In genomic region chr10:95590196-95590595, GRCm38 (mm10) we compare ENCODE assay signal across 27 mouse cellular contexts. TPM values are rescaled to one million over a fixed set of nuclear protein-coding genes. Genes with fewer than 3 reads are reported as not detected.
A peak's percentile ranks its signal among the peaks of the same experiment; 100 is the strongest.
DNase-seq lines count a peak whose midpoint lies in the region; ATAC-seq lines count a peak whose summit lies in the region.
"Had no signal": no experiment of that assay in that cellular context is flagged by ENCODE, and none has a peak within 500 bp of the region (broad histone marks: within the 10 kb centered on the region; RNA-seq: fewer than 3 reads in every experiment).

No protein-coding gene starts in this region.

- WGBS in intestine, embryonic 15.5 days, result 64% methylated on average over 6 of the region's 6 CpGs
- 28% methylated on average over 6 of the region's 6 CpGs for WGBS in large intestine, adult 2 months
- 87% methylated on average over 6 of the region's 6 CpGs for WGBS in hindbrain, embryonic 14.5 days
- WGBS in midbrain, embryonic 14.5 days, result 93% methylated on average over 6 of the region's 6 CpGs

- H3K27ac ChIP-seq in intestine, embryonic 15.5 days, result no peak overlapping the region
- no peak overlapping the region for H3K27ac ChIP-seq in hindbrain, embryonic 14.5 days
- no peak overlapping the region for H3K27ac ChIP-seq in midbrain, embryonic 14.5 days (replicated peaks; ENCODE audit: low read depth, low read length)
- H3K27ac ChIP-seq: embryonic facial prominence, embryonic 12.5 days; embryonic facial prominence, embryonic 15.5 days; gastrocnemius, adult 2 months; heart, adult 2 months; heart, embryonic 10.5 days; heart, embryonic 13.5 days; hindbrain, embryonic 12.5 days had no signal

- ATAC-seq in intestine, embryonic 15.5 days, result peak; percentile 83
- ATAC-seq in hindbrain, embryonic 14.5 days (ENCODE audit: low FRiP score), result no peak
- no peak for ATAC-seq in midbrain, embryonic 14.5 days (ENCODE audit: low FRiP score, low TSS enrichment)
- ATAC-seq: forebrain, embryonic 14.5 days; forebrain, postnatal 0 days; hindbrain, embryonic 16.5 days; Patski had no signal

- no peak overlapping the region for H3K9ac ChIP-seq in intestine, embryonic 15.5 days
- no peak overlapping the region for H3K9ac ChIP-seq in hindbrain, embryonic 14.5 days
- H3K9ac ChIP-seq in midbrain, embryonic 14.5 days (replicated peaks; ENCODE audit: low read length), result no peak overlapping the region
- H3K9ac ChIP-seq: embryonic facial prominence, embryonic 12.5 days; embryonic facial prominence, embryonic 15.5 days; forebrain, postnatal 0 days; heart, embryonic 13.5 days; hindbrain, embryonic 12.5 days had no signal

- no peaks in the 10 kb centered on the region for H3K36me3 ChIP-seq in intestine, embryonic 15.5 days
- H3K36me3 ChIP-seq in hindbrain, embryonic 14.5 days (replicated peaks; ENCODE audit: control insufficient read depth, insufficient read depth), result no peaks in the 10 kb centered on the region
- no peaks in the 10 kb centered on the region for H3K36me3 ChIP-seq in midbrain, embryonic 14.5 days (ENCODE audit: control insufficient read depth, insufficient read depth, low read length)
- H3K36me3 ChIP-seq: embryonic facial prominence, embryonic 12.5 days; embryonic facial prominence, embryonic 15.5 days; G1E; heart, embryonic 10.5 days; heart, embryonic 13.5 days; hindbrain, embryonic 12.5 days had no signal

- DNase-seq in 416B (ENCODE audit: low read depth), result peak; percentile 25
- DNase-seq in large intestine, adult 2 months (ENCODE audit: low read depth, low spot score), result peak; percentile 42
- DNase-seq in hindbrain, embryonic 14.5 days (ENCODE audit: low spot score), result no peak
- no peak for DNase-seq in heart, postnatal 10 days
- no peak for DNase-seq in midbrain, embryonic 14.5 days
- DNase-seq: adrenal gland, postnatal 10 days; B cell, adult 2 months; cerebellum, adult 11 months; cerebellum, adult 2 months; cerebellum, adult 9-11 months; cerebellum, postnatal 36 days; forebrain, postnatal 0 days; gastrocnemius, adult 2 months; gastrocnemius, postnatal 14 days; heart, adult 2 months; kidney, adult 11 months had no signal

- no peaks in the 10 kb centered on the region for H3K9me3 ChIP-seq in intestine, embryonic 15.5 days
- peaks cover 6% of the 10 kb centered on the region; the same call in 1 of the 2 replicates for H3K9me3 ChIP-seq in hindbrain, embryonic 14.5 days (ENCODE audit: control insufficient read depth, low read length)
- H3K9me3 ChIP-seq in midbrain, embryonic 14.5 days (ENCODE audit: control insufficient read depth, low read length), result peaks cover 6% of the 10 kb centered on the region; the same call in 1 of the 2 replicates
- H3K9me3 ChIP-seq: embryonic facial prominence, embryonic 12.5 days; embryonic facial prominence, embryonic 15.5 days; G1E; heart, embryonic 10.5 days; hindbrain, embryonic 12.5 days had no signal

- H3K27me3 ChIP-seq in intestine, embryonic 15.5 days (replicated peaks), result no peaks in the 10 kb centered on the region
- H3K27me3 ChIP-seq in hindbrain, embryonic 14.5 days (ENCODE audit: control insufficient read depth, insufficient read depth, low read length), result 0 out of 2 replicates have a peak, but pooled peaks cover 2% of the 10 kb centered on the region
- no peaks in the 10 kb centered on the region for H3K27me3 ChIP-seq in midbrain, embryonic 14.5 days (ENCODE audit: control insufficient read depth, insufficient read depth, low read length)
- H3K27me3 ChIP-seq: CH12.LX; embryonic facial prominence, embryonic 12.5 days; embryonic facial prominence, embryonic 15.5 days; heart, embryonic 13.5 days; Patski had no signal

- intact Hi-C loops in heart, postnatal 10 days (cut with DNase I), result no loop called here

- no peak overlapping the region for H3K4me2 ChIP-seq in intestine, embryonic 15.5 days (replicated peaks)
- no peak overlapping the region for H3K4me2 ChIP-seq in hindbrain, embryonic 14.5 days (replicated peaks)
- H3K4me2 ChIP-seq in midbrain, embryonic 14.5 days (ENCODE audit: low read length), result no peak overlapping the region
- H3K4me2 ChIP-seq: embryonic facial prominence, embryonic 12.5 days; embryonic facial prominence, embryonic 15.5 days; heart, embryonic 13.5 days; hindbrain, embryonic 12.5 days had no signal

- no peaks in the 10 kb centered on the region for H3K4me1 ChIP-seq in intestine, embryonic 15.5 days (replicated peaks)
- H3K4me1 ChIP-seq in hindbrain, embryonic 14.5 days (replicated peaks; ENCODE audit: control insufficient read depth, insufficient read depth, low read length), result no peaks in the 10 kb centered on the region
- H3K4me1 ChIP-seq in midbrain, embryonic 14.5 days (ENCODE audit: control insufficient read depth, insufficient read depth, low read length), result no peaks in the 10 kb centered on the region
- H3K4me1 ChIP-seq: embryonic facial prominence, embryonic 12.5 days; embryonic facial prominence, embryonic 15.5 days; hindbrain, embryonic 12.5 days had no signal

- no peak overlapping the region for H3K4me3 ChIP-seq in intestine, embryonic 15.5 days (replicated peaks)
- H3K4me3 ChIP-seq in hindbrain, embryonic 14.5 days (replicated peaks; ENCODE audit: low read length), result no peak overlapping the region
- H3K4me3 ChIP-seq in midbrain, embryonic 14.5 days (replicated peaks; ENCODE audit: low read depth, low read length), result no peak overlapping the region
- H3K4me3 ChIP-seq: embryonic facial prominence, embryonic 12.5 days; embryonic facial prominence, embryonic 15.5 days; gastrocnemius, adult 2 months; heart, adult 2 months; heart, embryonic 10.5 days; heart, embryonic 13.5 days; hindbrain, embryonic 12.5 days had no signal

RNA-seq across cellular contexts. Expression of gene Nudt4, which starts 26.2 kb away (rescaled TPM):
- 59.6 and 62.7 TPM in 2 replicates for polyA plus RNA-seq in intestine, embryonic 15.5 days (2015; fragmentation: Nextera tagmentation; extraction: Ambion mirVana)
- polyA plus RNA-seq in large intestine, adult 2 months (2012; rRNA removed), result 43.5 and 48.1 TPM in 2 replicates
- polyA plus RNA-seq in hindbrain, embryonic 14.5 days (2014; fragmentation: Nextera tagmentation; extraction: Ambion mirVana), result 98.9 and 102 TPM in 2 replicates
- total RNA-seq in heart, postnatal 10 days (2021), result 100 to 1,000 TPM; 215 to 280 TPM
- 64.9 and 80.0 TPM in 2 replicates for polyA plus RNA-seq in midbrain, embryonic 14.5 days (2014; fragmentation: Nextera tagmentation; extraction: Ambion mirVana)

Comparison
In these comparisons a context has a peak if more than half of its experiments do, and no peak if none do; other contexts are left out.
1. DNase-seq: peak in 416B (single experiment) and large intestine, adult 2 months (single experiment); none in hindbrain, embryonic 14.5 days (single experiment), heart, postnatal 10 days (0 of 2) and midbrain, embryonic 14.5 days (single experiment).